Mouse (Mus musculus): ENCODE results near the gene Pld1.

DNA sequence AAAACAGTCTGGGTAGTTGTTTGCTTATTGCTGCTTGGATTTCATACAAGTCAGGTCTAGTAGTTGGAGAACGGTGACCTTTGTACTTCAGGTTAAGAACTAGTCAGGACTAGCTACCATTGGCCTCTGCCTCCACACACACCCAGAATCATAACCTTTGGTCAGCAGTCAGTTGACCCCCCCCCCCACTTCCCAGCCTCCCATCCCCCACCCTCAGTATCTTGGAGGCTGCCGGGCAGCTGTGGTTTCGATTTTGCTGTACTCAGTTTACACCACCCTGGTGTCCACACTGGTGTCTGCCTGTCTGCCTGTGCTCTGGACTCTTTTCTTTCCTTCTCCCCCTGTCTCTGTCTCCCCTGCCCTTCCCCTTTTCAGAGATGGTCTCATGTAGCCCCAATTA is 88.4 kb downstream of the Pld1 start:
- no peak for TF ChIP-seq CTCF (IDR thresholded peaks at IDR 0.05; ENCODE audit: control insufficient read depth, insufficient read depth, insufficient read length)
- TF ChIP-seq MYOD1 (IDR thresholded peaks at IDR 0.05; ENCODE audit: control insufficient read depth, insufficient read length, low read depth): no peak
- no peak for TF ChIP-seq CEBPB (IDR thresholded peaks at IDR 0.05; ENCODE audit: low read depth)
- no peak for TF ChIP-seq MYOG (IDR thresholded peaks at IDR 0.05; ENCODE audit: control insufficient read depth, extremely low read depth, insufficient read length)
- no peak for TF ChIP-seq MAX (IDR thresholded peaks at IDR 0.05)
- TF ChIP-seq USF1 (IDR thresholded peaks at IDR 0.05; ENCODE audit: low read depth): no peak
